Mouse (Mus musculus): ENCODE measurements at regions not wholly inside any gene's neighbourhood (a gene's known extent, or its start where the extent isn't known, plus 50 kb on each side); places are given as distances from the start of the nearest gene placed in this dataset.

DNA sequence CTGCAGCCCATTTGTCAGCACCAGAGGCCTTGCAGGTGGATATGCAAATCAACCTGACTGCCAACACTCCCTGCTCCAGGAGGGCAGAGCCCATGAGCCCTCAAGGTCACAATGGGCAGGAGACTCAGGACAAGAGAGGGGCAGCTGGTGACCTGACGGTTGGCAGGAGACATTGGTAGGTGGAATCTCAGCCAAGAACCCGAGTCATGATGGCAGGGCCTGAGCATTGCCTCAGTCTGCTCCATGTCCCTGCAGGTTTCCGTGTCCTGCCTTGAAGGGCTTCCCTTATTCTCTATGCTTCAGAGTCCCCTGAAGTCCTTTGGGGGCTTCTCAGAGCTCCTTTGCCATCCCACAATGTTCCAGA is 51.7 kb upstream of the Sulf2 start:
- no peak overlapping the region for H3K9ac ChIP-seq (ENCODE audit: low read depth, low read length, severe bottlenecking)
- H3K27ac ChIP-seq (replicated peaks; ENCODE audit: low read depth, low read length): 0 out of 2 replicates have a peak overlapping the region, but pooled peaks have one; percentile 5
- WGBS: 88% methylated on average over 3 of the region's 3 CpGs

DNA sequence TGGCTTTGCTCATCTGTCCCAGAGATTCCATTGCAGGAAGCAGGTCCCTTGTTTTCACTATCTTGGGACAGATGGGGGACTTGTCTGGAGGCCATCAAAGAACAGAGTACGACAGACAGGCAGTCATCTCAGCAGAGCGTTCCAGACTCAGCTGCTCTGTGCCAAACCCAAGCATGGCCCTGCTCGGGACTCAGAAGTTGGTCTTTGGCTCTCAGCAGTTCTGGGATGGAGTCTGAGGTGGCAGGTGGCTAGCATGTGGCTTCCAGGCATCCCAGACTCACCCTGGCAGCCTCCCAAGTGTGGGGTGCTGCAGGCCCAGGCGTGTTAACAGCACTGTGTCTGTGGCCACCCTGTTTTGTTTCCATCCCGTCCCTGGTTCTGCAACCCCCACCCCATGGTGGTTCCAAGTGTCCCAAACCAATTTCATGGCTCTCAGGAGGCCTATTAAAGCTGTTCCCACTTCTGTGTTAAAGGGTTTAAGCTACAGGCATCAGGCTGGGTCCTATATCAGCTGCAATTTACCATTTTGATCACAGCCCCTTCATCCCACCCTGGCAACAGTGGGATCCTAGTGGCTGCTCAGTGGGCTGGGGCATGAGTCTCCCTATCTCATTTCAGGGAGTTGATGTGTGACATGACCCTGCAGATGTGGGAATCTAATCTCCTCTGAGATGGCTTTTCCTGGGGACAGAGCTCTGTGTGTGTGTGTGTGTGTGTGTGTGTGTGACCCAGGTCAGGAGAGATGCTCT is 51.1 kb upstream of the Sulf2 start:
- H3K27ac ChIP-seq (replicated peaks; ENCODE audit: low read depth, low read length): no peak overlapping the region
- ATAC-seq (ENCODE audit: low FRiP score, low read depth): peak; percentile 30; the same call in 1 of the 2 replicates
- 24% methylated on average over 5 of the region's 5 CpGs for WGBS

More for the DNA sequence above, 51.7 kb upstream of the Sulf2 start:
- Histone ChIP-seq H3K4me3 (replicated peaks; ENCODE audit: low read length) (no peak overlapping the region), H3K27me3 (ENCODE audit: control insufficient read depth, insufficient read depth, low read length) (no peaks in the 10 kb centered on the region), H3K36me3 (ENCODE audit: control insufficient read depth, insufficient read depth, low read length) (no peaks in the 10 kb centered on the region), H3K4me2 (replicated peaks; ENCODE audit: low read depth, low read length, severe bottlenecking) (no peak overlapping the region), H3K4me1 (ENCODE audit: control insufficient read depth, insufficient read depth, low read length) (peaks cover 17% of the 10 kb centered on the region), H3K9me3 (ENCODE audit: control insufficient read depth, low read length) (no peaks in the 10 kb centered on the region)
- DNase-seq (ENCODE audit: low spot score) (no peak), ATAC-seq (ENCODE audit: low FRiP score, low read depth) (no peak)
- TF ChIP-seq POLR2A (IDR thresholded peaks at IDR 0.05; ENCODE audit: borderline replicate concordance, extremely low read depth, insufficient read depth, insufficient read length): no peak

More for the DNA sequence above, 51.1 kb upstream of the Sulf2 start:
- DNase-seq (ENCODE audit: low spot score): no peak
- peaks cover 17% of the 10 kb centered on the region for H3K4me1 ChIP-seq (ENCODE audit: control insufficient read depth, insufficient read depth, low read length)
- no peak for TF ChIP-seq POLR2A (IDR thresholded peaks at IDR 0.05; ENCODE audit: borderline replicate concordance, extremely low read depth, insufficient read depth, insufficient read length)
- no peaks in the 10 kb centered on the region for H3K27me3 ChIP-seq (ENCODE audit: control insufficient read depth, insufficient read depth, low read length)
- no peaks in the 10 kb centered on the region for H3K9me3 ChIP-seq (ENCODE audit: control insufficient read depth, low read length)
- H3K4me3 ChIP-seq (replicated peaks; ENCODE audit: low read length): no peak overlapping the region
- no peaks in the 10 kb centered on the region for H3K36me3 ChIP-seq (ENCODE audit: control insufficient read depth, insufficient read depth, low read length)
- H3K9ac ChIP-seq (ENCODE audit: low read depth, low read length, severe bottlenecking): no peak overlapping the region
- H3K4me2 ChIP-seq (replicated peaks; ENCODE audit: low read depth, low read length, severe bottlenecking): no peak overlapping the region

Data from limb, embryonic 14.5 days (tissue).